Mouse (Mus musculus): ENCODE data around the gene Triap1. TPM values are rescaled to one million over a fixed set of nuclear protein-coding genes. Genes with fewer than 3 reads are reported as not detected.
"Not testable (repeated sequence)": the region's sequence is repeated elsewhere in the genome, so short reads cannot be mapped to it uniquely, and the experiment has no call there.

Triap1 gene
- polyA plus RNA-seq, 1 experiment from 2014 or later, result 64.3 TPM

- ATAC-seq (replicated peaks), result peak; percentile 93
- Histone ChIP-seq H3K9ac (replicated peaks) (peak overlapping the region; percentile 46), H3K4me3 (peak overlapping the region; percentile 31), H3K9me3 (no peaks in the 10 kb centered on the region), H3K36me3 (no peaks in the 10 kb centered on the region), H3K27me3 (no peaks in the 10 kb centered on the region), H3K27ac (replicated peaks) (peak overlapping the region; percentile 60), H3K4me2 (replicated peaks) (peak overlapping the region; percentile 59), H3K4me1 (peaks cover 8% of the 10 kb centered on the region)
- WGBS, result 3% methylated on average over 26 of the region's 26 CpGs
Measured at GRCm38 (mm10) chr5:115373441-115374203, 32.6 kb downstream of the Triap1 start.

- no peaks in the 10 kb centered on the region for H3K36me3 ChIP-seq
- H3K4me2 ChIP-seq (replicated peaks), result peak overlapping the region; percentile 59
- H3K9ac ChIP-seq (replicated peaks), result peak overlapping the region; percentile 46
- H3K4me3 ChIP-seq, result peak overlapping the region; percentile 31
- 6% methylated on average over 11 of the region's 11 CpGs for WGBS
- H3K27ac ChIP-seq (replicated peaks), result peak overlapping the region; percentile 60
- H3K27me3 ChIP-seq, result no peaks in the 10 kb centered on the region
- H3K9me3 ChIP-seq, result no peaks in the 10 kb centered on the region
- no peak for ATAC-seq (replicated peaks)
- peaks cover 8% of the 10 kb centered on the region for H3K4me1 ChIP-seq
Measured at GRCm38 (mm10) chr5:115374204-115374820, 33.3 kb downstream of the Triap1 start.

GRCm38 (mm10) chr5:115375436-115375835 is 34.4 kb downstream of the Triap1 start:
- H3K27me3 ChIP-seq, result no peaks in the 10 kb centered on the region
- H3K4me3 ChIP-seq, result no peak overlapping the region
- no peak overlapping the region for H3K9ac ChIP-seq (replicated peaks)
- no peaks in the 10 kb centered on the region for H3K9me3 ChIP-seq
- WGBS, result 93% methylated on average over 2 of the region's 2 CpGs
- H3K4me2 ChIP-seq (replicated peaks), result no peak overlapping the region
- ATAC-seq (replicated peaks), result no peak
- H3K4me1 ChIP-seq, result peaks cover 8% of the 10 kb centered on the region
- H3K27ac ChIP-seq (replicated peaks), result no peak overlapping the region
- no peaks in the 10 kb centered on the region for H3K36me3 ChIP-seq

GRCm38 (mm10) chr5:115378882-115379281 is 37.9 kb downstream of the Triap1 start:
- H3K9me3 ChIP-seq; H3K27ac ChIP-seq (replicated peaks); H3K36me3 ChIP-seq; H3K27me3 ChIP-seq; H3K9ac ChIP-seq (replicated peaks); H3K4me1 ChIP-seq; H3K4me2 ChIP-seq (replicated peaks); H3K4me3 ChIP-seq; ATAC-seq (replicated peaks): not testable (repeated sequence)
- WGBS, result 88% methylated on average over 2 of the region's 2 CpGs

GRCm38 (mm10) chr5:115391935-115392334 is 50.9 kb downstream of the Triap1 start:
- no peak overlapping the region for H3K4me2 ChIP-seq (replicated peaks)
- no peak overlapping the region for H3K4me3 ChIP-seq
- peaks cover 8% of the 10 kb centered on the region for H3K4me1 ChIP-seq
- no peak overlapping the region for H3K9ac ChIP-seq (replicated peaks)
- no peak for ATAC-seq (replicated peaks)
- H3K27me3 ChIP-seq, result no peaks in the 10 kb centered on the region
- no peaks in the 10 kb centered on the region for H3K9me3 ChIP-seq
- H3K36me3 ChIP-seq, result no peaks in the 10 kb centered on the region
- 19% methylated on average over 9 of the region's 9 CpGs for WGBS
- H3K27ac ChIP-seq (replicated peaks), result no peak overlapping the region

- no peak for ATAC-seq (replicated peaks)
Measured at GRCm38 (mm10) chr5:115392969-115393368, 51.9 kb downstream of the Triap1 start.

More at GRCm38 (mm10) chr5:115392969-115393368, 51.9 kb downstream of the Triap1 start:
- no peaks in the 10 kb centered on the region for H3K27me3 ChIP-seq
- no peaks in the 10 kb centered on the region for H3K36me3 ChIP-seq
- 95% methylated on average over 1 of the region's 1 CpGs for WGBS
- no peak overlapping the region for H3K4me3 ChIP-seq
- no peak overlapping the region for H3K27ac ChIP-seq (replicated peaks)
- H3K9ac ChIP-seq (replicated peaks), result no peak overlapping the region
- peaks cover 11% of the 10 kb centered on the region for H3K4me1 ChIP-seq
- H3K9me3 ChIP-seq, result no peaks in the 10 kb centered on the region
- no peak overlapping the region for H3K4me2 ChIP-seq (replicated peaks)

Other genes with a start within 250 kb of the Triap1 start
- 34.6 and 35.0 TPM in 2 replicates for gene Gm10401, start 242.9 kb upstream of the Triap1 start, polyA plus RNA-seq (2015; fragmentation: Nextera tagmentation; extraction: Ambion mirVana)
- 22.3 and 24.1 TPM in 2 replicates for gene Acads, start 221.9 kb upstream of the Triap1 start, polyA plus RNA-seq (2015; fragmentation: Nextera tagmentation; extraction: Ambion mirVana)
- gene Unc119b, start 206.2 kb upstream of the Triap1 start, polyA plus RNA-seq (2015; fragmentation: Nextera tagmentation; extraction: Ambion mirVana), result 44.4 and 46.2 TPM in 2 replicates
- gene Mlec, start 183.0 kb upstream of the Triap1 start, polyA plus RNA-seq (2015; fragmentation: Nextera tagmentation; extraction: Ambion mirVana), result 22.7 and 27.7 TPM in 2 replicates
- gene Cabp1, start 146.8 kb upstream of the Triap1 start, polyA plus RNA-seq (2015; fragmentation: Nextera tagmentation; extraction: Ambion mirVana), result 9.2 and 9.8 TPM in 2 replicates
- gene Pop5, start 105.4 kb upstream of the Triap1 start, polyA plus RNA-seq (2015; fragmentation: Nextera tagmentation; extraction: Ambion mirVana), result 96.9 and 98.6 TPM in 2 replicates
- 185 and 191 TPM in 2 replicates for gene Rnf10, start 68.3 kb upstream of the Triap1 start, polyA plus RNA-seq (2015; fragmentation: Nextera tagmentation; extraction: Ambion mirVana)
- 59.4 and 61.3 TPM in 2 replicates for gene Coq5, start 61.6 kb upstream of the Triap1 start, polyA plus RNA-seq (2015; fragmentation: Nextera tagmentation; extraction: Ambion mirVana)
- gene Dynll1, start 40.2 kb upstream of the Triap1 start, polyA plus RNA-seq (2015; fragmentation: Nextera tagmentation; extraction: Ambion mirVana), result 1,446 and 1,524 TPM in 2 replicates
- 200 and 204 TPM in 2 replicates for gene Srsf9, start 14.0 kb upstream of the Triap1 start, polyA plus RNA-seq (2015; fragmentation: Nextera tagmentation; extraction: Ambion mirVana)
- gene Gatc, start within 50 bp of the Triap1 start, polyA plus RNA-seq (2015; fragmentation: Nextera tagmentation; extraction: Ambion mirVana), result 33.6 and 36.6 TPM in 2 replicates
- 968 and 991 TPM in 2 replicates for gene Cox6a1, start 7.8 kb downstream of the Triap1 start, polyA plus RNA-seq (2015; fragmentation: Nextera tagmentation; extraction: Ambion mirVana)
- 70.0 and 75.8 TPM in 2 replicates for gene Msi1, start 88.4 kb downstream of the Triap1 start, polyA plus RNA-seq (2015; fragmentation: Nextera tagmentation; extraction: Ambion mirVana)
- not detected in 2 replicates for gene Pla2g1b, start 125.0 kb downstream of the Triap1 start, polyA plus RNA-seq (2015; fragmentation: Nextera tagmentation; extraction: Ambion mirVana)
- gene Sirt4, start 143.5 kb downstream of the Triap1 start, polyA plus RNA-seq (2015; fragmentation: Nextera tagmentation; extraction: Ambion mirVana), result 34.0 and 34.2 TPM in 2 replicates
- gene Pxn, start 165.5 kb downstream of the Triap1 start, polyA plus RNA-seq (2015; fragmentation: Nextera tagmentation; extraction: Ambion mirVana), result 19.1 and 19.7 TPM in 2 replicates
- 1,000 and 1,018 TPM in 2 replicates for gene Rplp0, start 218.2 kb downstream of the Triap1 start, polyA plus RNA-seq (2015; fragmentation: Nextera tagmentation; extraction: Ambion mirVana)
- gene Gcn1l1, start 224.0 kb downstream of the Triap1 start, polyA plus RNA-seq (2015; fragmentation: Nextera tagmentation; extraction: Ambion mirVana), result 43.8 and 46.1 TPM in 2 replicates